Mouse (Mus musculus) midbrain, embryonic 11.5 days (tissue): ENCODE data around the gene Lpar3. TPM values are rescaled to one million over a fixed set of nuclear protein-coding genes. Genes with fewer than 3 reads are reported as not detected.
"Not testable (repeated sequence)": the region's sequence is repeated elsewhere in the genome, so short reads cannot be mapped to it uniquely, and the experiment has no call there.

ENCODE experiments used
- ATAC-seq: fragments of 200-750 bp; cut with Nextera tagmentation; 2 replicates; pipeline ENCODE4 v1.8.0; 2017; ENCODE audit warnings: moderate TSS enrichment, moderate library complexity; ENCODE audit not compliant: low FRiP score
- DNase-seq: peaks from one replicate; pipeline ENCODE4 v3.0.0; 2015; ENCODE audit warnings: low spot score; ENCODE audit errors: missing footprints
- H3K27ac ChIP-seq: fragments of 300-500 bp; sonication (generic); 2 replicates; pipeline ENCODE4 v1.5.1; 2014; ENCODE audit warnings: low read depth, low read length
- H3K27me3 ChIP-seq: fragments of 300-500 bp; sonication (generic); 2 replicates; pipeline ENCODE4 v1.6.1; 2014; ENCODE audit warnings: mild to moderate bottlenecking, low read length, moderate library complexity, mixed read lengths; ENCODE audit not compliant: control insufficient read depth, insufficient read depth
- H3K36me3 ChIP-seq: fragments of 300-500 bp; sonication (generic); 2 replicates; pipeline ENCODE4 v1.6.1; 2014; ENCODE audit warnings: mild to moderate bottlenecking, low read length, moderate library complexity, mixed read lengths; ENCODE audit not compliant: control insufficient read depth, insufficient read depth
- H3K4me1 ChIP-seq: fragments of 300-500 bp; sonication (generic); 2 replicates; pipeline ENCODE4 v1.6.1; 2014; ENCODE audit warnings: low read length; ENCODE audit not compliant: control insufficient read depth, insufficient read depth
- H3K4me2 ChIP-seq: fragments of 300-500 bp; sonication (generic); 2 replicates; pipeline ENCODE4 v1.6.1; 2014; ENCODE audit warnings: mild to moderate bottlenecking, moderate library complexity
- H3K4me3 ChIP-seq: fragments of 300-500 bp; sonication (generic); 2 replicates; pipeline ENCODE4 v1.5.1; 2014; ENCODE audit warnings: low read depth, low read length
- H3K9ac ChIP-seq: fragments of 300-500 bp; sonication (generic); 2 replicates; pipeline ENCODE4 v1.6.1; 2014; ENCODE audit warnings: low read length
- H3K9me3 ChIP-seq: fragments of 300-500 bp; sonication (generic); 2 replicates; pipeline ENCODE4 v1.6.1; 2016; ENCODE audit warnings: low read length; ENCODE audit not compliant: control insufficient read depth
- WGBS: fragments of 180-500 bp; shearing (Covaris S2); extraction: QIAGEN DNeasy Blood & Tissue Kit; methylation state at CpG from one replicate; pipeline ENCODE4 v1.1.7; 2014; 5-methylcytosine and 5-hydroxymethylcytosine counted together
- polyA plus RNA-seq: library from polyadenylated mRNA; unstranded; fragments of >200 nt; fragmentation: Nextera tagmentation; extraction: Ambion mirVana; gene quantifications from 2 replicates; pipeline ENCODE4 v1.2.1, GENCODE M21; 2014

The Lpar3 gene
- polyA plus RNA-seq, 1 experiment from 2014 or later: 0.41 TPM

GRCm38 (mm10) chr3:146204375-146204774 is 16.4 kb upstream of the Lpar3 start:
- H3K4me3 ChIP-seq: no peak overlapping the region
- no peak overlapping the region for H3K9ac ChIP-seq
- H3K27me3 ChIP-seq: no peaks in the 10 kb centered on the region
- H3K9me3 ChIP-seq: no peaks in the 10 kb centered on the region
- no peak overlapping the region for H3K27ac ChIP-seq
- no peaks in the 10 kb centered on the region for H3K36me3 ChIP-seq
- ATAC-seq: no peak
- no peak for DNase-seq
- no peaks in the 10 kb centered on the region for H3K4me1 ChIP-seq
- no peak overlapping the region for H3K4me2 ChIP-seq
- 79% methylated on average over 2 of the region's 2 CpGs for WGBS

DNA sequence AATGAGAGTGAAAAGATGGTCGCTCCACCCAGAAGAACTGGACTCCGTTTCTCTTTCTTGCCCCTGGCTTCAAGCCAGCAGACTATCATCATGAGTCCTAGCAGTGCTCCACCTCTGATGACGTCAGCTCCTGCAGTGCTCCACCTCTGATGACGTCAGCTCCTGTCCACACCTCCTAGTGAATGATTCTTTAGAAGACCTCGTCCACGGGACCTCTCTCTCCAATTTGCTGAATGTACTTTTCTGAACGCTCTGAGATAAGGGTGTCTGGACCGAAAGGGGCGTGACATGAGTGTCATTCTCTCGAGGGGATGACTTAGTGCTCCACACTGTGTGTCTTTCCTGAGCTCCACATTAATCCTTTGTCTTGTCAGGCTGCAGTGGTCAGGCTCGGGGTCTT is 15.5 kb upstream of the Lpar3 start:
- WGBS: 83% methylated on average over 11 of the region's 11 CpGs
- no peak for ATAC-seq

GRCm38 (mm10) chr3:146206635-146207034 is 14.1 kb upstream of the Lpar3 start:
- H3K4me3 ChIP-seq: no peak overlapping the region
- ATAC-seq (no peak), DNase-seq (no peak)
- no peak overlapping the region for H3K27ac ChIP-seq
- H3K4me2 ChIP-seq: no peak overlapping the region
- H3K9me3 ChIP-seq: no peaks in the 10 kb centered on the region
- no peak overlapping the region for H3K9ac ChIP-seq
- 72% methylated on average over 2 of the region's 2 CpGs for WGBS
- H3K4me1 ChIP-seq: no peaks in the 10 kb centered on the region
- H3K27me3 ChIP-seq: no peaks in the 10 kb centered on the region
- no peaks in the 10 kb centered on the region for H3K36me3 ChIP-seq

More for the DNA sequence above, 15.5 kb upstream of the Lpar3 start:
- H3K4me1 ChIP-seq: no peaks in the 10 kb centered on the region
- DNase-seq: no peak
- H3K27ac ChIP-seq: no peak overlapping the region
- H3K9me3 ChIP-seq: no peaks in the 10 kb centered on the region
- H3K36me3 ChIP-seq: no peaks in the 10 kb centered on the region
- H3K4me3 ChIP-seq: no peak overlapping the region
- H3K27me3 ChIP-seq: no peaks in the 10 kb centered on the region
- no peak overlapping the region for H3K9ac ChIP-seq
- H3K4me2 ChIP-seq: no peak overlapping the region

DNA sequence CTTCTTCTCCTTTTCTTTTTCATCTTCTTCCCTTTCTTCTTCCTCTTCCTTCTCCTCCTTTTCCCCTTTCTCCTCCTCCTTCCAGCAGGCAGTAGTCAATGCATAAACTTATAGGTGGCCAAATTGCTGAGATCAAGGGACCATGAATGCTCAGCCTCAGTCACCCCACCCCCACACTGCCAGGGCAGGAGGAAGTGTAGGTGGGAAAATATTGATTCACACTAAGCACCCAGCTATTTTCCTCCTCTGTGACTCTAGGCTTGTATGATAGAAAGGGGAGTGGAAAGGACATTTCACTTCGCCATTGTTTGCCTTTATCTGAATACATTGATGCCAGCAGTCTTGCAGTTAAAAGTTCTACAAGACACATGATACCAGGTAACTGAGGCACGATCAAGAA is 13.3 kb upstream of the Lpar3 start:
- no peak for DNase-seq
- no peak overlapping the region for H3K9ac ChIP-seq
- 80% methylated on average over 2 of the region's 2 CpGs for WGBS
- no peaks in the 10 kb centered on the region for H3K4me1 ChIP-seq
- H3K27ac ChIP-seq: no peak overlapping the region
- no peak overlapping the region for H3K4me2 ChIP-seq
- H3K9me3 ChIP-seq: no peaks in the 10 kb centered on the region
- no peak overlapping the region for H3K4me3 ChIP-seq
- H3K27me3 ChIP-seq: no peaks in the 10 kb centered on the region
- H3K36me3 ChIP-seq: no peaks in the 10 kb centered on the region
- no peak for ATAC-seq

GRCm38 (mm10) chr3:146209759-146210158 is 11.0 kb upstream of the Lpar3 start:
- H3K27ac ChIP-seq, H3K4me3 ChIP-seq, H3K4me1 ChIP-seq, H3K27me3 ChIP-seq, H3K36me3 ChIP-seq, ATAC-seq, H3K9ac ChIP-seq, DNase-seq, H3K9me3 ChIP-seq, H3K4me2 ChIP-seq: not testable (repeated sequence)
- WGBS: 94% methylated on average over 8 of the region's 8 CpGs

- Histone ChIP-seq H3K4me1 (no peaks in the 10 kb centered on the region), H3K4me3 (no peak overlapping the region), H3K36me3 (no peaks in the 10 kb centered on the region), H3K9me3 (no peaks in the 10 kb centered on the region), H3K4me2 (no peak overlapping the region), H3K9ac (no peak overlapping the region), H3K27me3 (no peaks in the 10 kb centered on the region), H3K27ac (no peak overlapping the region)
- 85% methylated on average over 4 of the region's 4 CpGs for WGBS
- ATAC-seq: no peak
- DNase-seq: no peak
Observed at GRCm38 (mm10) chr3:146211141-146211747, 9.5 kb upstream of the Lpar3 start.

DNA sequence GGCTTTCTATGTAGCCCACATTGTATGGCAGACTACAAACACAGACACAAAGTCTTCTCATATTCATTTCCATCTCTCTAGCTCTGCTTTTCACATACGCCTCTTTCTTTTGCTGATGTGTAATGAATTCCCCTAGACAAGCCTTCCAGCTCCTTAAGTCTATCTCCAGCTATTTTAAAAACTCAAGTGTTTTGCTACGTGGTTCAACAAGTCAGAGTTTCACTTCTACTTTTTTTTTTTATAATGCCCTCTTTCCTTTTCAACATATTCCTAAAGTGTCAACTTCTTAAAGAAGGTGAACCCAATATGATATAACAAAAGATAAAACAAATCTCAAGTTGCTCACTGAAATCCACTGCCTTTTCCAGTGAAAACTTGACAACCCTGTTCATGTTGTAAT is 8.8 kb upstream of the Lpar3 start:
- Histone ChIP-seq H3K27me3 (no peaks in the 10 kb centered on the region), H3K4me1 (no peaks in the 10 kb centered on the region), H3K9me3 (no peaks in the 10 kb centered on the region), H3K4me2 (no peak overlapping the region), H3K36me3 (no peaks in the 10 kb centered on the region), H3K27ac (no peak overlapping the region), H3K4me3 (no peak overlapping the region), H3K9ac (no peak overlapping the region)
- ATAC-seq (no peak), DNase-seq (no peak)
- 84% methylated on average over 2 of the region's 2 CpGs for WGBS

DNA sequence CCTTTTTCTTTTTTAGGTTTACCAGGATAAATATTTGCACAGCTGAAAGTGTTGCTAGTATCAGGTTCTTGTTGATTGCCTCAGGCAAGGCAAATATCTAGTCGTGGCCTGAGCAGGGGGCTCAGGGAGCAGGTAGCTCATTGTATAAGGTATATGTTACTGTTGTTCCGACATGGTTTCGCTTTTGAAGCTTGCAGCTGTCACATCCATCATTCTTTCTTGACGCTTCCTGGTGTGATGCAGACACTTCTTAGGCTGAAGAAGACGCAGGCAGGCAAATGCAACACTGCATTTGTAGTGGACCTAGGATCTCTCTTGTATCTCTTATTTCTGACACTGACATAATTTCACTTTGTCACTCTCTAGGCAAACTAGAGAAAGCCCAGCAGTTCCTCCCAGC is 7.4 kb upstream of the Lpar3 start:
- Histone ChIP-seq H3K9ac (no peak overlapping the region), H3K4me3 (no peak overlapping the region), H3K27me3 (no peaks in the 10 kb centered on the region), H3K4me2 (no peak overlapping the region), H3K27ac (no peak overlapping the region), H3K36me3 (no peaks in the 10 kb centered on the region), H3K4me1 (no peaks in the 10 kb centered on the region), H3K9me3 (no peaks in the 10 kb centered on the region)
- DNase-seq (no peak), ATAC-seq (no peak)
- WGBS: 85% methylated on average over 5 of the region's 5 CpGs

- Histone ChIP-seq H3K9me3 (no peaks in the 10 kb centered on the region), H3K4me3 (no peak overlapping the region), H3K27ac (no peak overlapping the region), H3K4me1 (no peaks in the 10 kb centered on the region), H3K4me2 (no peak overlapping the region), H3K36me3 (no peaks in the 10 kb centered on the region), H3K27me3 (peaks cover 12% of the 10 kb centered on the region), H3K9ac (no peak overlapping the region)
- 92% methylated on average over 3 of the region's 3 CpGs for WGBS
- DNase-seq: no peak
- no peak for ATAC-seq
Observed at GRCm38 (mm10) chr3:146216561-146216960, 4.2 kb upstream of the Lpar3 start.
